Mouse (Mus musculus) lung, adult 2 months (tissue): ENCODE measurements around the gene Gh. TPM values are rescaled to one million over a fixed set of nuclear protein-coding genes. Genes with fewer than 3 reads are reported as not detected.

ENCODE experiments used
- DNase-seq: peaks from one replicate; pipeline ENCODE4 v3.0.0; 2022
- H3K4me1 ChIP-seq: fragments of 200-500 bp; 2 replicates; pipeline ENCODE4 v1.6.1; 2011; ENCODE audit warnings: low read length; ENCODE audit not compliant: control insufficient read depth, insufficient read depth
- H3K4me3 ChIP-seq: fragments of 200-500 bp; replicated peaks from 2 replicates; pipeline ENCODE3; 2011; ENCODE audit warnings: low read depth, mild to moderate bottlenecking, control low read depth, low read length; ENCODE audit errors: extremely low read depth
- CTCF ChIP-seq: fragments of 200-500 bp; IDR thresholded peaks from 2 replicates; pipeline ENCODE4 v1.5.1; 2011; ENCODE audit warnings: mild to moderate bottlenecking, low read length, control low read depth; ENCODE audit not compliant: insufficient read depth
- POLR2A ChIP-seq: fragments of 200-500 bp; IDR thresholded peaks from 2 replicates; pipeline ENCODE4 v1.6.1; 2011; ENCODE audit warnings: low read depth, mild to moderate bottlenecking, control low read depth, low read length, borderline replicate concordance; ENCODE audit errors: extremely low read depth
- WGBS: fragments of 180-500 bp; shearing (Covaris S2); methylation state at CpG from one replicate; pipeline ENCODE4 v1.1.7; 2018; 5-methylcytosine and 5-hydroxymethylcytosine counted together
- polyA plus RNA-seq: library from polyadenylated mRNA; depleted of rRNA; stranded (reverse); fragments of >200 nt; gene quantifications from 2 replicates; pipeline ENCODE4 v1.2.3, GENCODE M21; 2012

Gene Gh
- polyA plus RNA-seq, 1 experiment, result 0.19 TPM

DNA sequence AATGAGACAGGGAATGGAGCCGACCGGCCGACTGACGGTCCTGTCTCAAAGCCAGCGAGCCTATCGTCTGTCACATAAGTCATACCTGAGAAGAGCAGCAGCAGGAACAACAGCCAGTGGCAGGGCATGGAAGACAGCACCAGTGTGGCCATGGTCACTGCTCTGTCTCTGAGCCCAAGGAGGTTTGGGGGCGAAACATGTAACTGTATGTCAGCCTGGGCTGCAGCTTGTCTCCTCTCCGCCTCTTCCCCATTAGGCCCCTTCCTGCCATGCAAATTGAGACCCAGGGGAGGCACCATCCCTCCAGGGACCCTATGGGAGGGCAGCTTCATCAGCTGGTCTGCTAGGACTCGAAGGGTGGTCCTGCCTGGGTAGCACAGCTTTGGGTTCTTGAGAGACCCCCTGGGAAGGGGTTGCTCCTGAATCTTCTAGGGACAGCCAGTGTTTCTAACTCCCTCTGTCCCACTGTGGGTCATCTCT is 12.7 kb upstream of the Gh start, which contains the start of gene Cd79b:
Gene Cd79b (minus strand): TSS at position 430 of the 480 bp plus-strand sequence.
- Histone ChIP-seq H3K4me3 (peak within 1 kb of the TSS; percentile 46), H3K4me1 (peaks cover 5% of the 10 kb centered on the region; the same call in 1 of the 2 replicates)
- TF ChIP-seq POLR2A (peak; percentile 57; the same call in 1 of the 2 replicates), CTCF (no peak)
- WGBS, result 67% methylated on average over 9 of the region's 9 CpGs
- DNase-seq, result no peak

DNA sequence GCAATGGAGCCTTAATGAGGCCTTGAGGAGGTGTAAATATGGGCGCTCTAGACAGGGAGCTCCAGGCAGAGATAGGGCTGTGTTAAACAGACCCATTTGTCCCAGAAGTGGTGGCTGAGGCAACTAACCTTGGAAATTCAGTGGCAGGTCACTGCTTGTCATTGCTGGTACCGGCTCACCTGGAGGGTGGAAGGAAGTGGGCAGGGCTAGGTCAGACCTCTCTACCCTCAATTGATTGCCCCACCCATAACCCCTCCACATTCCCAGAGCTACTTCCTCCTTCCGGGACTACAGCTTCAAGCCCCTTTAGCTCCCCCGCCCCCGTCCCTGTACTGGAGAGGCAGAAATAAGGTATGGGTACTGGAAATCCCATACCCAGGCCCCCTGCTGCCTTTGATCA is 11.9 kb upstream of the Gh start:
- Histone ChIP-seq H3K4me3 (peak overlapping the region; percentile 10), H3K4me1 (0 out of 2 replicates have a peak, but pooled peaks cover 2% of the 10 kb centered on the region)
- no peak for TF ChIP-seq CTCF
- TF ChIP-seq POLR2A, result no peak
- peak; percentile 38 for DNase-seq
- 38% methylated on average over 5 of the region's 5 CpGs for WGBS

DNA sequence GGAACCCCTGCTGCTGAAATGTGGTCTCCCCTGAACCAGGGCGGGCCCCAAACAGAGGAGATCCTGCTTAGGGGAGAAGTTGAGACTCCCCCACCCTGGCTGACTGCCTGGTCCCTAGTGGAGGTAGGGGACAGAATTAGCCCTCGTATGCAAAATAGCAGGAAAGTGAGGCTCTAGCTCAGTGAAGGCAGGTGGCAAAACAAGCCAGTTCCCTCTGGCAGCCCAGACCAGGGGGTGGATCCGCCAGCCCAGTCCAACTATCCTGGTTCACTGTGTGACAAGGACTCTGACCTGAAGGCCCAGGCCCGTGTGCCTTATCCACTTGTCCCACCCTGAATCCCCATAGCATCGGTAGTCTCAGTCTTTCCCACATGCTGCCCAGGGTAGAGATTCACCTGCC is 8.5 kb upstream of the Gh start:
- WGBS, result 77% methylated on average over 5 of the region's 5 CpGs
- TF ChIP-seq CTCF (no peak), POLR2A (0 out of 2 replicates have a peak, but pooled peaks have one; percentile 15)

DNA sequence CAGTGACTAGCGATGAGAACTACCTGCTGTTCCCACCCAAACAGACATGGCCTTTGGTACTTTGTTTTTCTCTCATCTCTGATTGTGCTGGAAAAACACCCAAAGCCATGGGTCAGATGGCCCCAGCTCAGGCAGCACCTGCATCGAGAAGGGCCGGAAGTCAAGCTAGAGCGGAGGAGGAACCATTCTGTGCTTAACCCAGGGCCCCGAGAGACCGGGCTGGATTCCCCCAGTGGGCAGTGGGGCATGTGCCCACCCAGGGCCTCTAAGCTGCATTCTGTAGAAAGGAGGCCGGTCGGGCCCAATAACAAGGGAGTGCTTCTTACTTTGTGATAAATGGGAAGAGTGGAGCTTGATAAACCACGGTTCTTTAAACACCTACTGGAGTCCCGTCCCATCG is 6.5 kb upstream of the Gh start:
- Histone ChIP-seq H3K4me3 (no peak overlapping the region), H3K4me1 (no peaks in the 10 kb centered on the region)
- TF ChIP-seq POLR2A, result no peak
- no peak for TF ChIP-seq CTCF
- 78% methylated on average over 11 of the region's 11 CpGs for whole genome bisulfite sequencing
- no peak for DNase-seq

More for the DNA sequence above, 8.5 kb upstream of the Gh start:
- H3K4me1 ChIP-seq, result no peaks in the 10 kb centered on the region
- H3K4me3 ChIP-seq, result no peak overlapping the region
- no peak for DNase-seq

DNA sequence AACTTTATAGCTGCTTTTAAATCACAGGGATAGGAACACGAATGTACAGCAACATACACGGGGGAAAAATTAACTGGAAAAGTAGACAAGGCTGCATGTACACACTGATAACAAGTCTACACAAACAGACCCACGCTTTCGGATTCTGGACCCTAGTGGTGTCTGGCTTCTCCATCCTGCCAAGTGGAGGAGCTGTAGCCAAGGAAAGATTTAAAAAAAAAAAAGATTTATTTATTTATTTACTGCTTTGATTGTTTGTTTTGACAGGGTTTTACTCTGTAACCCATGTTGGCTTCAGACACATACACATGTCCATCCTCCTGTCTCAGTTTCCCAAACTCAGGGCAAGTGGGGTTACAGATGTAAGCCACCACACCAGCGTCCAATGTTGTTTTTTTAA is 5.8 kb upstream of the Gh start:
- TF ChIP-seq POLR2A (no peak), CTCF (no peak)
- no peak for DNase-seq

DNA sequence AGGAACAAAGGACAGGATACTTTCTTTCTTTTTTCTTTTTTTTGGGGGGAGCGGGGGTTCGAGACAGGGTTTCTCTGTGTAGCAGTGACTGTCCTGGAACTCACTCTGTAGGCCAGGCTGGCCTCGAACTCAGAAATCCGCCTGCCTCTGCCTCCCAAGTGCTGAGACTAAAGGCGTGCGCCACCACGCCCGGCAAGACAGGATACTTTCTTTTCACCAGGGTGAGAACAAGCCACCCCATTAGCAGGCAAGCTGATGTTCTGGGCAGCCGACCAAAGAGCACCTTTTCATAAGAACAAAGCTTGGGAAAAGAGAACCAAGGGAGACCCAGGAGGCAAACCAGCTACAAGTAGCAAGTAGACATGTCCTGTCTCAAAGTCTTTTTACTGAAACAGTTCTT is 5.1 kb upstream of the Gh start:
- H3K4me1 ChIP-seq, result no peaks in the 10 kb centered on the region
- 87% methylated on average over 9 of the region's 9 CpGs for WGBS
- DNase-seq, result no peak
- H3K4me3 ChIP-seq, result no peak overlapping the region
- TF ChIP-seq POLR2A, result no peak
- TF ChIP-seq CTCF, result no peak

More for the DNA sequence above, 5.8 kb upstream of the Gh start:
- no peak overlapping the region for H3K4me3 ChIP-seq
- WGBS, result 52% methylated on average over 5 of the region's 5 CpGs
- H3K4me1 ChIP-seq, result no peaks in the 10 kb centered on the region

DNA sequence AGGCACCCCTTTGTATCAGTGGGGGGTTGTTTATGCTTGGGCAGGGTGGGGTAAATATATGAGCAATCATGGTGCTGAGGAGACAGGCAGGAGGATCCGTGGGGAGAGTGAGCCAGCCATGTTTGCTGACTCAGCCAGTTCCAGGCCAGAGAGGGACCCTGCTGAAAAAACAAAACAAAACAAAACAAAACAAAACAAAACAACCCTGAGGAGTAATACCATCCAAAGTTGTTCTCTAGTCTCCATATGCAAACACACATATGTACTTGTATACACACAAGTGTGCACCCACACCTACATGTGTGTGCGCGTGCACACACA is 4.4 kb upstream of the Gh start:
- DNase-seq, result no peak
- no peak for TF ChIP-seq POLR2A
- no peak for TF ChIP-seq CTCF
- Histone ChIP-seq H3K4me1 (no peaks in the 10 kb centered on the region), H3K4me3 (no peak overlapping the region)
- 83% methylated on average over 3 of the region's 3 CpGs for WGBS

DNA sequence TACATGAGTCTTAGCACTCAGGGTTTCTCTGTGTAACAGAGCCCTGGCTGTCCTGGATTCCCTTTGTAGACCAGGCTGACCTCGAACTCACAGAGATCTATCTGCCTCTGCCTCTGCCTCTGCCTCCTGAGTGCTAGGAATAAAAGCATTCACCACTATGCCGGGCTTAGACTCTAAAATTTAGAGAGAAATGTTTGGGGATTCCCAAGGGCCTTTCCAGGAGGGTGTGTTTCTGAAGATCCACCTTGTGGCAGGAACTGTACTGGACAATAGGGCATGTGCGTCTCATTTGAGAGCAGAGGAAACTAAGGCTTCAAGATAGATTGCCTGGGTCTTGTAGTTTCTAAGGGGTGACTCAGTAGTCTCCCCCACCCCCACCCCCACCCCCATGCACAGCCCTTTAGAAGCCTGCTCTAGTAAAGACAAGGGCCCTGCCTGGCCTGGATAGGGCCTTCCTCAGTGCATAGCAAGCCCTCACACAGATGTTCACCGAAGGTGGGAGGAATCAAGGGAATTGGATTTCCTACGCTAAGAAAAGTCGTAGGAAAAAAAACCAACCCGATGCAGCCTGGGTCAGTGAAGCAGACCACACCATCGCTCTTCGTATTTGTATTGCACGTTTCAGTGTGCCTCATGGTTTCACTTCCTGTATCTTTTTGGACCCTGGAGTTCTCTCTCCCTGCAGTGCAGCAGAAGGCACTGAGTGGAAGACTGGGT is 3.8 kb upstream of the Gh start:
- TF ChIP-seq CTCF (no peak), POLR2A (no peak)
- no peaks in the 10 kb centered on the region for H3K4me1 ChIP-seq
- no peak for DNase-seq
- no peak overlapping the region for H3K4me3 ChIP-seq
- 67% methylated on average over 10 of the region's 10 CpGs for WGBS

DNA sequence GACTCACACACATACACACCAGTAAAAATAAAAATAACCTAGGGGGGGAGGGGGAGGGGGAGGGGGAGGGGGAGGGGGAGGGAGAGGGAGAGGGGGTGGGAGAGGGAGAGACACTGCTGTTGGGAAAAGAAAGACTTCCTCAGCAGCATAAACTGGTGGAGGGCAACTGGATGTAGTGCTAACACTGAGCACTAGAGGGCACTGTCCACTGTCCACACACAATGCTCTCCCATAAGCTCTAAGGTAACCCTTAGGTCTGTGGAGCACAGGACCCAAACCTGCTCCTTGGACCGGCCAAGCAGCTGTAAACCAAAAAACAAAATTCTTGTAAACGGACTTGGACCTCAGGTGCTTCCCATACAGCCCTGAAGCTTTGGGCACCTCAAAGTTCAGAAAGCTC is 969 bp upstream of the Gh start:
- WGBS, result 9% methylated on average over 2 of the region's 2 CpGs
- peak; percentile 64 for DNase-seq

DNA sequence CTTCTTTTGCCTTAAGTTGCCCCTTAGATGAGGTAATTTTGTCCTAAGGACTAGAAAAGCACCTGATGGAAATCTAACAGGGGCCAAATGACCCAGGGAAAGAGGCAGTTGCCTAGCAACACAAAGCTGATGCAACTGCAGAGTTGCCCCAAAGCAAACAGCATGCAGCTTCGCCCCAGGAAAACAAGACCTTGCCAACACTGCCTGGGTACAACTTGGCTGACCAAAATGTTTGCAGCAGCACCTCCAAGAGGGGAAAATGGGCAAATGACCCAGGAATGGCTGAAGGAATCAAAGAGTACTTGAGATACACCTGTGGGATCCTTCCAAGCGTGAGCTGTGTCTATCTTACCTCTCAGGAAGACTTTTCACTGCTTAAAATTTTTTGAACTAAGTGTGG is 9.8 kb downstream of the Gh start:
- H3K4me1 ChIP-seq, result no peaks in the 10 kb centered on the region
- peak; percentile 42 for DNase-seq
- 0 out of 2 replicates have a peak, but pooled peaks have one; percentile 9 for TF ChIP-seq CTCF
- no peak for TF ChIP-seq POLR2A
- no peak overlapping the region for H3K4me3 ChIP-seq
- 69% methylated on average over 2 of the region's 2 CpGs for WGBS

More for the DNA sequence above, 969 bp upstream of the Gh start:
- Histone ChIP-seq H3K4me3 (no peak overlapping the region), H3K4me1 (no peaks in the 10 kb centered on the region)
- TF ChIP-seq CTCF (peak; percentile 91), POLR2A (no peak)

DNA sequence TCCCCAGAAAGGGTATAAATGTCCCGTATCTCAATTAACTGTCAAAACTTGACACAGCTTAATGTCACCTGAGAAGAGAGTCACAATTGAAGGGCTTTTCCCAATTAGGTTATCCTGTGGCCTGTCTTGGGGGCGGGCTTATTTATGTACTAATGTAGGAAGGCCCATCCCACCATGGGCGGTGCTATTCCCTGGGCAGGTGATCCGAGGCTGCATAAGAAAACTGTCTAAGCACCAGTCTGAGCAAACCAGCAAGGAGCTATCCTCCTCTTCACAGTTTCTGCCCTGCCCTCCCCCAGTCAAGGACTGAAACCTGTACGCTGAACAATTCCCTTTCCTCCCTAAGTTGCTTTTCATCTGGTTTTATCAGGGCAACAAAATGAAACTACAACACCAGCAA is 11.3 kb downstream of the Gh start:
- Histone ChIP-seq H3K4me1 (no peaks in the 10 kb centered on the region), H3K4me3 (no peak overlapping the region)
- 89% methylated on average over 5 of the region's 5 CpGs for WGBS
- DNase-seq, result no peak
- TF ChIP-seq POLR2A (no peak), CTCF (no peak)
